Mouse (Mus musculus) lung, postnatal 0 days (tissue): ENCODE data around the gene Adamtsl5. TPM values are rescaled to one million over a fixed set of nuclear protein-coding genes. Genes with fewer than 3 reads are reported as not detected.

Source experiments
- ATAC-seq: fragments of 200-750 bp; cut with Nextera tagmentation; 2 replicates; pipeline ENCODE4 v1.8.0; 2017; ENCODE audit warnings: moderate library complexity
- DNase-seq: peaks from one replicate; pipeline ENCODE4 v3.0.0-alpha.2; 2016; ENCODE audit warnings: low spot score
- H3K27ac ChIP-seq: fragments of 300-500 bp; sonication (generic); 2 replicates; pipeline ENCODE4 v1.5.1; 2014; ENCODE audit warnings: antibody characterized with exemption, mild to moderate bottlenecking, low read length, mixed read lengths
- H3K27me3 ChIP-seq: fragments of 300-500 bp; sonication (generic); replicated peaks from 2 replicates; pipeline ENCODE4 v1.6.1; 2014; ENCODE audit warnings: low read length, mixed read lengths; ENCODE audit not compliant: insufficient read depth
- H3K36me3 ChIP-seq: fragments of 300-500 bp; sonication (generic); 2 replicates; pipeline ENCODE4 v1.6.1; 2014; ENCODE audit warnings: low read length, mixed read lengths; ENCODE audit not compliant: insufficient read depth
- H3K4me1 ChIP-seq: fragments of 300-500 bp; sonication (generic); 2 replicates; pipeline ENCODE4 v1.6.1; 2014; ENCODE audit warnings: antibody characterized with exemption, low read depth, low read length, mixed read lengths; ENCODE audit not compliant: insufficient read depth
- H3K4me2 ChIP-seq: fragments of 300-500 bp; sonication (generic); replicated peaks from 2 replicates; pipeline ENCODE4 v1.6.1; 2014; ENCODE audit warnings: low read depth, mild to moderate bottlenecking, low read length, moderate library complexity, mixed read lengths
- H3K4me3 ChIP-seq: fragments of 300-500 bp; sonication (generic); 2 replicates; pipeline ENCODE4 v1.5.1; 2014; ENCODE audit warnings: low read depth, low read length
- H3K9ac ChIP-seq: fragments of 300-500 bp; sonication (generic); replicated peaks from 2 replicates; pipeline ENCODE4 v1.6.1; 2014; ENCODE audit warnings: low read depth, mild to moderate bottlenecking
- H3K9me3 ChIP-seq: fragments of 300-500 bp; sonication (generic); 2 replicates; pipeline ENCODE4 v1.6.1; 2016; ENCODE audit warnings: low read length, mixed read lengths
- CTCF ChIP-seq: IDR thresholded peaks from 2 replicates; pipeline ENCODE4 v1.5.1; 2016; ENCODE audit warnings: antibody characterized with exemption, mild to moderate bottlenecking
- EP300 ChIP-seq: IDR thresholded peaks from 2 replicates; pipeline ENCODE4 v1.6.1; 2016; ENCODE audit warnings: antibody characterized with exemption, mild to moderate bottlenecking, control low read depth
- WGBS: fragments of 180-500 bp; shearing (Covaris S2); extraction: QIAGEN DNeasy Blood & Tissue Kit; methylation state at CpG from one replicate; pipeline ENCODE4 v1.1.7; 2014; 5-methylcytosine and 5-hydroxymethylcytosine counted together
- microRNA-seq: library from miRNA; unstranded; fragments of <30 nt; microRNA quantifications from one replicate; pipeline ENCODE4, GENCODE M21; 2016
- polyA plus RNA-seq: library from polyadenylated mRNA; unstranded; fragments of >200 nt; fragmentation: Nextera tagmentation; extraction: Ambion mirVana; gene quantifications from 2 replicates; pipeline ENCODE4 v1.2.1, GENCODE M21; 2015

Adamtsl5 gene
- polyA plus RNA-seq, 1 experiment from 2014 or later = 6.4 TPM

DNA sequence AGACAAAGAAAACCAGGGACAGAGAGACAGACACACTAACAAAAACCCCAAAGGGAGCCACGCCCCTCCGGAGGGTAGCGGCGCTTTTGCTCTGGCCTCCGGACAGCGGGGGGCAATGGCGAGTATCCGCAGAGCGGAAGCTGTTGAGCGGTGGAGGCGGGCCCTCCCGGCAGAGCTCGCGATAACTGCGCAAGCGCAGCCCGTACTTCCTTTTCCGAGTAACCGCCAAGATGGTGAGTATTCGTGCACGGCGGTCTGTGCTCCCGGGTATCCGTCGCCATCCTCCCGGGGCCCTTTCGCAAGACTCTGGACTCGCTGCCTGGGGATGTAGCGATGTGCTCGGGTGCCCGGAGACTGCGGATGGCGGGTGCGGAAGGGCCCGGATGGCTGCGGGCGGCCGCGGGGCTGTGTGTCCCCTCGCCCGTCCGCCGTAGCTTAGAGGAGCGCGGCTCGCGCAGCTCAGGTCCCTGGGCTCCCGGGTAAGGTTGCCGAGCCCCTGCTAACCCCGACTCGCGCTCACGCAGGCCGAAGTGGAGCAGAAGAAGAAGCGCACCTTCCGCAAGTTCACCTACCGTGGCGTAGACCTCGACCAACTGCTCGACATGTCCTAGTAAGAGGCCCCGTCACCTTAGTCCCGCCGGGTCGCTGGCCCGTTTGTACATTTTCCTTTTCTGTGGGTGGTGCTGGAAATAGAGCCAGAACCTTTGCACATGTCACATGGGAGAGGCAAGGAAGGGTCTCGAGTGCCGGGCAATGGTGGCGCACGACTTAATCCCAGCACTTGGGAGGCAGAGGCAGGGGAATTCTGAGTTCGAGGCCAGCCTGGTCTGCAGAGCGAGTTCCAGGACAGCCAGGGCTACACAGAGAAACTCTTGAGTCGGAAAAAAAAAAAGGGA lies 55.7 kb downstream of the Adamtsl5 start, which contains the start of gene Rps15:
TSS of gene Rps15 (plus strand) at position 203 of the 896 bp plus-strand sequence.
- Histone ChIP-seq H3K9ac (peak within 1 kb of the TSS; percentile 93), H3K4me3 (peak within 1 kb of the TSS; percentile 88), H3K27me3 (0 out of 2 replicates have a peak, but pooled peaks cover 3% of the 10 kb centered on the region), H3K4me2 (peak within 1 kb of the TSS; percentile 69), H3K36me3 (peaks cover 7% of the 10 kb centered on the region; the same call in 1 of the 2 replicates), H3K27ac (peak within 1 kb of the TSS; percentile 88), H3K9me3 (no peaks in the 10 kb centered on the region), H3K4me1 (peaks cover 9% of the 10 kb centered on the region; the same call in 1 of the 2 replicates)
- DNase-seq = peak; percentile 99
- 2% methylated on average over 72 of the region's 72 CpGs for WGBS
- peak; percentile 95 for ATAC-seq
- peak; percentile 56; the same call in 1 of the 2 replicates for TF ChIP-seq EP300
- peak; percentile 83 for TF ChIP-seq CTCF

Small RNAs within 50 kb of the gene (microRNA-seq; reads per million reads assigned to microRNA genes)
- not detected for gene Gm22721

Other genes starting within 250 kb of the Adamtsl5 start
- gene Sbno2, start 242.8 kb downstream of the Adamtsl5 start, polyA plus RNA-seq = 17.5 and 26.4 TPM in 2 replicates
- gene Stk11, start 232.6 kb downstream of the Adamtsl5 start, polyA plus RNA-seq = 19.0 and 19.8 TPM in 2 replicates
- 463 and 491 TPM in 2 replicates for gene Atp5d, start 209.8 kb downstream of the Adamtsl5 start, polyA plus RNA-seq
- 5.1 and 5.5 TPM in 2 replicates for gene Cbarp, start 207.6 kb downstream of the Adamtsl5 start, polyA plus RNA-seq
- 13.2 and 14.2 TPM in 2 replicates for gene Midn, start 200.1 kb downstream of the Adamtsl5 start, polyA plus RNA-seq
- 203 and 305 TPM in 2 replicates for gene Cirbp, start 182.4 kb downstream of the Adamtsl5 start, polyA plus RNA-seq
- 10.4 and 11.7 TPM in 2 replicates for gene 1600002K03Rik, start 175.5 kb downstream of the Adamtsl5 start, polyA plus RNA-seq
- 5.1 and 6.9 TPM in 2 replicates for gene Efna2, start 168.9 kb downstream of the Adamtsl5 start, polyA plus RNA-seq
- 34.0 and 36.9 TPM in 2 replicates for gene Mum1, start 122.0 kb downstream of the Adamtsl5 start, polyA plus RNA-seq
- 295 and 327 TPM in 2 replicates for gene Ndufs7, start 99.3 kb downstream of the Adamtsl5 start, polyA plus RNA-seq
- gene Gamt, start 87.4 kb downstream of the Adamtsl5 start, polyA plus RNA-seq = 23.5 and 25.4 TPM in 2 replicates
- gene Dazap1, start 86.9 kb downstream of the Adamtsl5 start, polyA plus RNA-seq = 37.8 and 38.1 TPM in 2 replicates
- gene Rps15, start 56.0 kb downstream of the Adamtsl5 start, polyA plus RNA-seq = 651 and 741 TPM in 2 replicates
- gene Apc2, start 52.4 kb downstream of the Adamtsl5 start, polyA plus RNA-seq = 0.57 and 0.85 TPM in 2 replicates
- gene 2310011J03Rik, start 27.9 kb downstream of the Adamtsl5 start, polyA plus RNA-seq = 58.4 and 64.8 TPM in 2 replicates
- gene Pcsk4, start 18.9 kb downstream of the Adamtsl5 start, polyA plus RNA-seq = 3.4 and 3.7 TPM in 2 replicates
- gene Reep6, start 18.5 kb downstream of the Adamtsl5 start, polyA plus RNA-seq = 15.4 and 17.6 TPM in 2 replicates
- 1.00 and 1.0 TPM in 2 replicates for gene Plk5, start 8.0 kb upstream of the Adamtsl5 start, polyA plus RNA-seq
- gene Mex3d, start 39.2 kb upstream of the Adamtsl5 start, polyA plus RNA-seq = 6.0 and 6.3 TPM in 2 replicates
- 90.6 and 90.7 TPM in 2 replicates for gene Mbd3, start 51.1 kb upstream of the Adamtsl5 start, polyA plus RNA-seq
- 511 and 651 TPM in 2 replicates for gene Uqcr11, start 58.4 kb upstream of the Adamtsl5 start, polyA plus RNA-seq
- gene Tcf3, start 85.2 kb upstream of the Adamtsl5 start, polyA plus RNA-seq = 34.7 and 36.2 TPM in 2 replicates
- not detected in 2 replicates for gene Onecut3, start 146.4 kb upstream of the Adamtsl5 start, polyA plus RNA-seq
- 0.04 and 0.10 TPM in 2 replicates for gene Atp8b3, start 190.7 kb upstream of the Adamtsl5 start, polyA plus RNA-seq
- gene Rexo1, start 213.1 kb upstream of the Adamtsl5 start, polyA plus RNA-seq = 12.9 TPM in 2 replicates
- gene Klf16, start 228.9 kb upstream of the Adamtsl5 start, polyA plus RNA-seq = 7.1 and 7.2 TPM in 2 replicates
- gene Abhd17a, start 241.9 kb upstream of the Adamtsl5 start, polyA plus RNA-seq = 105 and 106 TPM in 2 replicates